Mouse (Mus musculus): ENCODE data around the gene Atp1b3. TPM values are rescaled to one million over a fixed set of nuclear protein-coding genes. Genes with fewer than 3 reads are reported as not detected.
A peak's percentile ranks its signal among the peaks of the same experiment; 100 is the strongest.
"Not testable (repeated sequence)": the region's sequence is repeated elsewhere in the genome, so short reads cannot be mapped to it uniquely, and the experiment has no call there.

Gene Atp1b3
- polyA plus RNA-seq, 1 experiment: 23.5 TPM

DNA sequence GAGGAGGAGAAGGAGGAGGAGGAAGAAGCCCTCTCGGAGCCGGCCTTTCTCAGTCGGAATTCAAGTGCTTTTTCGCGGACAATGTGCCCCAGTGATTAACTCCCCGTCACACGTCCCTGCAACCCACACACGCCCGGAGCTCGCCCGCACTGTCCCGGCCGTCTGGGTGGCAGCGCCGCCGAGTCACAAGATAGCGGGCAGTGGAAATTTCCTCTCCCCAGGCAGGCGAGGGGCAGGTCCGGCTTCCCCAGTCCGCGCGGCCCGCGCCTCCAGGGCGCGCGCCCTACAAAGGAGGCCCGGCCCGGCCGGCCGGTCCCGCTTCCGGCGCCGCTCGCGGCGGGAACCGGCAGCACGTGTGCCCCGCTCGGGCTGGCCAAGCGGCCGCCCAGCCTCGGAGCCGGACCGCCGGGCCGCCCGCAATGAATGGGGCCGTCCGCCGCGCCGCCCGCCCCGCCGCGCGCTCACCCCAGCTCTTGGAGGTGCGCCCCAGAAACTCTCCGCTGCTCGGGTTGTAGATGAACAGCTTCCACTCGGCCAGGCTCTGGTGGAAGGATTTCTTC is 581 bp downstream of the Atp1b3 start:
- TF ChIP-seq POLR2A (IDR thresholded peaks at IDR 0.05; ENCODE audit: low read depth, low read length): no peak
- TF ChIP-seq CTCF (IDR thresholded peaks at IDR 0.05; ENCODE audit: extremely low read depth, insufficient read length, insufficient replicate concordance, low read depth, low read length): no peak
- WGBS: under 1% methylated on average over 64 of the region's 64 CpGs
- H3K27ac ChIP-seq (ENCODE audit: insufficient read depth, low read depth, low read length): peak overlapping the region; percentile 95
- no peaks in the 10 kb centered on the region for H3K36me3 ChIP-seq (ENCODE audit: control insufficient read depth, insufficient read depth, low read length)
- peaks cover 5% of the 10 kb centered on the region; the same call in 1 of the 2 replicates for H3K4me1 ChIP-seq (ENCODE audit: control insufficient read depth, insufficient read depth, insufficient read length, low read length)
- no peaks in the 10 kb centered on the region for H3K27me3 ChIP-seq (ENCODE audit: control insufficient read depth, insufficient read depth, low read length)
- H3K4me3 ChIP-seq (ENCODE audit: low read depth, low read length): peak overlapping the region; percentile 100

DNA sequence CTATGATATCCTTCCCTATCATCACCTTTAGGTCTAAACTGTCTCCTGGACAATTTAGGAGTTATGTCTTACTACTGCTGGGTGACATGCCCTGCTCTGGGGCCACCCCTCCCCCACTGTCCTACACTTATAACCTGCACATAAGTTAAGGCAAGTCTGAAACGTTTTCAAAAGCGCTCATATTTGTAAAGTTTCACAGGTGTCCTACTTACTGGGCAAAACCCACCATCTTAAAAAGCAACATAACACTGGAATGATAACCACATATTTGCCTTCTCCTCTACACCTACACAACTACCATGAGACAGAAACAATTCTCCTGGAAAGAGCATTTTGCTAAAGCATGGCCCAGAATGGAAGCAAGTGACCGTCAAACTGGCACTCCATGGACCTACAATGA is 4.2 kb downstream of the Atp1b3 start:
- no peak overlapping the region for H3K27ac ChIP-seq (ENCODE audit: insufficient read depth, low read depth, low read length)
- 82% methylated on average over 3 of the region's 3 CpGs for WGBS
- H3K27me3 ChIP-seq (ENCODE audit: control insufficient read depth, insufficient read depth, low read length): no peaks in the 10 kb centered on the region
- no peak for TF ChIP-seq CTCF (IDR thresholded peaks at IDR 0.05; ENCODE audit: extremely low read depth, insufficient read length, insufficient replicate concordance, low read depth, low read length)
- no peak for TF ChIP-seq POLR2A (IDR thresholded peaks at IDR 0.05; ENCODE audit: low read depth, low read length)
- no peaks in the 10 kb centered on the region for H3K36me3 ChIP-seq (ENCODE audit: control insufficient read depth, insufficient read depth, low read length)
- H3K4me3 ChIP-seq (ENCODE audit: low read depth, low read length): no peak overlapping the region
- peaks cover 5% of the 10 kb centered on the region; the same call in 1 of the 2 replicates for H3K4me1 ChIP-seq (ENCODE audit: control insufficient read depth, insufficient read depth, insufficient read length, low read length)

DNA sequence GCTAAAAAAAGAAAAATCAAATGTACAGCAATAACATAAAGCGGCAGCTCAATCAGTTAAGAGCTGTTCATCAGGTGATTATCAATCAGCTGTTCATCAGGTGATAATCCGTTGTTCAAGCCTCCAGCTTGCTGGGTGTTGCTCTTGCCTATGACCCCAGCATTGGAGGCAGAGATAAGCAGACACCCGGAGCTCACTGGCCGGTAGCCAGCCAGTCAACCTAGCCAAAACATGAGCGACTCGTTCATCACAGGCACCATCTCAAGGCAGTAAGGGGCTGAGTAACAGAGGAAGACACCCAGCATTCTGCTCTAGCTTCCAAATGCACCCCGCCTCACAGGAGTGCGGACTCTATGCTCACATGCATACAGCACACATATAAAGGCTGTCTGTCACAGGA is 10.4 kb downstream of the Atp1b3 start:
- Histone ChIP-seq H3K27me3 (ENCODE audit: control insufficient read depth, insufficient read depth, low read length) (no peaks in the 10 kb centered on the region), H3K36me3 (ENCODE audit: control insufficient read depth, insufficient read depth, low read length) (no peaks in the 10 kb centered on the region), H3K4me1 (ENCODE audit: control insufficient read depth, insufficient read depth, insufficient read length, low read length) (peaks cover 2% of the 10 kb centered on the region), H3K4me3 (ENCODE audit: low read depth, low read length) (no peak overlapping the region), H3K27ac (ENCODE audit: insufficient read depth, low read depth, low read length) (no peak overlapping the region)
- WGBS: 31% methylated on average over 8 of the region's 8 CpGs
- TF ChIP-seq POLR2A (IDR thresholded peaks at IDR 0.05; ENCODE audit: low read depth, low read length) (no peak), CTCF (IDR thresholded peaks at IDR 0.05; ENCODE audit: extremely low read depth, insufficient read length, insufficient replicate concordance, low read depth, low read length) (no peak)

DNA sequence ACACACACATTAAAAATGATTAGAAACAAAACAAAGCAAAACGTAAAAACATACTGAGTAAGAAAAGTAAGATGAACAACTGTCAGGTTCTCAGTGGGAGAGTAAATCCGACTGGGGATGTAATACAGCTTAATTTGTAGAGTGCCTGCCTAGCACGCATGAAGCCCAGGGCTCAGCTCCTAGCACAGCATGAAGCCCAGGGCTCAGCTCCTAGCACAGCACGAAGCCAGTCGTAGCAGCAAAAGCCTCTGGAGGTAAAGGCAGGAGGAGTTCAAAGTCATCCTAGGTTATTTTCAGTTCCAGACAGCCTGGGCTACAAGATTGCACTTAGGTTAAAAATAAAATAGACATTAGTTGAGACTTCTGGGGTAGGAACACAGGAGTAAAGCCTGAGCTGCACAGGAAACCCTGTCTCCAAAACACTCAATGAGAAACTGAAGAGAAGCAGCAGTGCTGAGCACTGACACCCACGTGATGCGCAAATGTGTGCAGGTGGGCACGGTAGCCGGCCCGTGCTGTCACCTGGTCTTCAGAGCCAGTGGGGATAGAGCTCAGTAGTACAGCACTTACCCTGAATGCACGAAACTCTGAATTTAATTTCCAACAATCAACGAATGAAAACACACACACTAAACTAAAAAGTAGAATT is 11.0 kb downstream of the Atp1b3 start:
- TF ChIP-seq POLR2A (IDR thresholded peaks at IDR 0.05; ENCODE audit: low read depth, low read length) (no peak), CTCF (IDR thresholded peaks at IDR 0.05; ENCODE audit: extremely low read depth, insufficient read length, insufficient replicate concordance, low read depth, low read length) (no peak)
- WGBS: 90% methylated on average over 12 of the region's 12 CpGs
- Histone ChIP-seq H3K4me1 (ENCODE audit: control insufficient read depth, insufficient read depth, insufficient read length, low read length) (peaks cover 2% of the 10 kb centered on the region), H3K27me3 (ENCODE audit: control insufficient read depth, insufficient read depth, low read length) (no peaks in the 10 kb centered on the region), H3K4me3 (ENCODE audit: low read depth, low read length) (no peak overlapping the region), H3K36me3 (ENCODE audit: control insufficient read depth, insufficient read depth, low read length) (no peaks in the 10 kb centered on the region), H3K27ac (ENCODE audit: insufficient read depth, low read depth, low read length) (no peak overlapping the region)

DNA sequence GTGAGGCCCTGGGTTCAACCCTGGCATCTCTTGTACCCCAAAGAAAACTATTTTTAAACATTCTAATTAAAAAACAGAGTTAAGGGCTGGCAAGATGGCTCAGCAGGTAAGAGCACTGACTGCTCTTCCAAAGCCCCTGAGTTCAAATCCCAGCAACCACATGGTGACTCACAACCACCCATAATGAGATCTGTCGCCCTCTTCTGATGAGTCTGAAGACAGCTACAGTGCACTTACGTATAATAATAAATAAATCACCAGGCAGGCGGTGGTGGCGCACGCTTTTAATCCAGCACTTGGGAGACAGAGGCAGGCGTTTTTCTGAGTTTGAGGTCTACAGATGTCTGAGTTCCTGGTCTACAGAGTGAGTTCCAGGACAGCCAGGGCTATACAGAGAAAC is 12.5 kb downstream of the Atp1b3 start:
- not testable (repeated sequence) for H3K27ac ChIP-seq (ENCODE audit: insufficient read depth, low read depth, low read length); H3K4me1 ChIP-seq (ENCODE audit: control insufficient read depth, insufficient read depth, insufficient read length, low read length); H3K4me3 ChIP-seq (ENCODE audit: low read depth, low read length); H3K27me3 ChIP-seq (ENCODE audit: control insufficient read depth, insufficient read depth, low read length); H3K36me3 ChIP-seq (ENCODE audit: control insufficient read depth, insufficient read depth, low read length)
- 93% methylated on average over 6 of the region's 6 CpGs for WGBS

DNA sequence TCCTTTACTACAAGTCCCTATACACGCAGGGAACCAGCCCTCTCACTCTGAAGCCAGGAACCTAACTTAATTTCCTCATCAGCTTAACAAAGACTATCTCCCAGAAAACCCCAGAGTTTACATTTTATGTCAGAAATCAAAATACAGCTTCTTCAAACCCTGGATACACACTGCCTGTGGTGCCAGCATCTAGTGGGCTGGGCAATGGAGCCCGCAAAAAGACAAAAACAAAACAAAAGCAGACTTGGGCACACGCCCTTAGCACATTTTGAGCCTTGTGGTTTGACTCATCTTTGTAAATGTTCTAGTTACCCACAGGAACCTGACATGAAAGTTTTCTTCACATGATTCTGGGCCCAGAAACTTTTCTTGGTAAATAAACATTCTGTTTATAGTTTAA is 13.8 kb downstream of the Atp1b3 start:
- H3K36me3 ChIP-seq (ENCODE audit: control insufficient read depth, insufficient read depth, low read length): no peaks in the 10 kb centered on the region
- H3K27me3 ChIP-seq (ENCODE audit: control insufficient read depth, insufficient read depth, low read length): no peaks in the 10 kb centered on the region
- no peak overlapping the region for H3K27ac ChIP-seq (ENCODE audit: insufficient read depth, low read depth, low read length)
- H3K4me1 ChIP-seq (ENCODE audit: control insufficient read depth, insufficient read depth, insufficient read length, low read length): peaks cover 2% of the 10 kb centered on the region
- TF ChIP-seq POLR2A (IDR thresholded peaks at IDR 0.05; ENCODE audit: low read depth, low read length) (no peak), CTCF (IDR thresholded peaks at IDR 0.05; ENCODE audit: extremely low read depth, insufficient read length, insufficient replicate concordance, low read depth, low read length) (no peak)
- 60% methylated on average over 3 of the region's 3 CpGs for WGBS
- no peak overlapping the region for H3K4me3 ChIP-seq (ENCODE audit: low read depth, low read length)

DNA sequence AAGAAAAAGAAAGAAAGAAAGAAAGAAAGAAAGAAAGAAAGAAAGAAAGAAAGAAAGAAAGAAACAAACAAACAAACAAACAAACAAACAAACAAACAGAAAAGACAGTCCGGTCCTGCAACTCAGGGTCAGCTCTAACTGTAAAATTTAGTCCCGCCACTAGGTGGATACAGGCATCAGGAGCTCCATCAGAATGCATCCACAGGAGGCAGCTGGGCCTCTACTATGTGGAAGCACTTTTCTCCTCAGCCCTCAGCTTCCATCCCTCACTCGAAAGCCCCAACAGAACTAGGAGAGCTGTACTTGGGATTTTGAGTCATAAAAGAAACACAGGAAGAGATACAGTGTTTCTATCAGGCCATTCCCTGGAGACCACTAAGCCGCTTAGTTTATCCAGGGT is 14.2 kb downstream of the Atp1b3 start:
- WGBS: 38% methylated on average over 4 of the region's 4 CpGs
- Histone ChIP-seq H3K36me3 (ENCODE audit: control insufficient read depth, insufficient read depth, low read length) (0 out of 2 replicates have a peak, but pooled peaks cover under 1% of the 10 kb centered on the region), H3K27me3 (ENCODE audit: control insufficient read depth, insufficient read depth, low read length) (no peaks in the 10 kb centered on the region), H3K27ac (ENCODE audit: insufficient read depth, low read depth, low read length) (no peak overlapping the region), H3K4me1 (ENCODE audit: control insufficient read depth, insufficient read depth, insufficient read length, low read length) (peaks cover 2% of the 10 kb centered on the region), H3K4me3 (ENCODE audit: low read depth, low read length) (no peak overlapping the region)
- TF ChIP-seq CTCF (IDR thresholded peaks at IDR 0.05; ENCODE audit: extremely low read depth, insufficient read length, insufficient replicate concordance, low read depth, low read length) (peak; percentile 67; the same call in 1 of the 2 replicates), POLR2A (IDR thresholded peaks at IDR 0.05; ENCODE audit: low read depth, low read length) (no peak)

Measured in small intestine, adult 2 months (tissue).